Mouse (Mus musculus) heart, postnatal 0 days (tissue): ENCODE results near the gene Crcp.

Experiments
- CTCF ChIP-seq: IDR thresholded peaks from 2 replicates; pipeline ENCODE4 v1.5.1; 2016; ENCODE audit warnings: antibody characterized with exemption, control low read depth, low read depth
- EP300 ChIP-seq: IDR thresholded peaks from 2 replicates; pipeline ENCODE4 v1.6.1; 2016; ENCODE audit warnings: antibody characterized with exemption, low read depth

DNA sequence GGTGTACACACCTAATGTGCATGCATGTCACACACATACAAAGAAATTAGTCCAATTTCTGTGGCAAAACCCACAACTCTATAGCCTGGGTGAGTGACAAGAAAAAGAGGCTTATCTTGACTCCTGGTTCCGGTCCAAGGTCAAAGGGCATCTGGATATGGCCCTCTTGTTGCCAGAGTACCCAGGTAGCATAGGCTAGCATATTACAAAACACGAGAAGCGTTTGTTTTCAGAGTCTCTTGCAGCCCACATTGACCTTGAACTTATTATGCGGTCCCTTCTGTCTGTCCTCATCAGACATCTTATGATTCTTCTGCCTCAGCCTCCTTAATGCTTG lies 31.2 kb downstream of the Crcp start:
- no peak for TF ChIP-seq EP300
- TF ChIP-seq CTCF = no peak
